Mouse (Mus musculus): Measurements from ENCODE around the gene Tead4.

DNA sequence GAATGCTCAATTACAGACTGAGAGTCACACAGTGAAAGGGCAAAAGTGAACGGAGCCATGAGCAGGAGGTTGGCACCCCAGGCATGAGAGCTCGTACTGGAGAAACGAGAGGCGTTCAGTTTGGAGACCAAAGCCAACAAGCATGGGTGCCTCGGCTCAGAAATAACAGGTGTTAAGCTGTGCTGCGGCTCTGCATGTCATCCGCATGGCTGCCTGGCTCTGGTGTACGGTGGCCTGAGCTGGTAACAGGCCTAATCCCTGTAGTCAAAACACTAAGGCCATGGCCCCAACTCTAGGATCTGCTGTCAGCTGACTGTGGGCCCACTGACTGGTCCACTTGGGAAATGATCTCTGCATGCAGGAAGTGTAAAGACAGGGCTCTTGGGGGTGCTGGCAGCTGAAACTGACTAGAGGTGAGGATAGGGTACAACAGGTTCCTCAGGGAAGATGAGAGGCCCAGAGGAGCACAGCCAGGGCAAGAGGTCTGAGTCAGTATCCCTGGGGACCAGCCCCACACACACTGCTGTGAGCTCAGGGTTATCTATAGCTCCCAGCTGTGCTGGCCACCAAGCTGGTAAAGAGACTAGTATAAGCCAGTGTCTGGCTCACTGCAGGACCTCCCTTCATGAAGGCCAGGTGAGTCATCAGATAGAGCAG lies 35.6 kb downstream of the Tead4 start:
- no peak for TF ChIP-seq CTCF (IDR thresholded peaks at IDR 0.05)
- no peak for TF ChIP-seq POLR2A (IDR thresholded peaks at IDR 0.05; ENCODE audit: insufficient read depth, low read depth, low read length)
- no peak for TF ChIP-seq EP300 (IDR thresholded peaks at IDR 0.05; ENCODE audit: insufficient read depth, low read depth, low read length)
